In the genomic region with DNA sequence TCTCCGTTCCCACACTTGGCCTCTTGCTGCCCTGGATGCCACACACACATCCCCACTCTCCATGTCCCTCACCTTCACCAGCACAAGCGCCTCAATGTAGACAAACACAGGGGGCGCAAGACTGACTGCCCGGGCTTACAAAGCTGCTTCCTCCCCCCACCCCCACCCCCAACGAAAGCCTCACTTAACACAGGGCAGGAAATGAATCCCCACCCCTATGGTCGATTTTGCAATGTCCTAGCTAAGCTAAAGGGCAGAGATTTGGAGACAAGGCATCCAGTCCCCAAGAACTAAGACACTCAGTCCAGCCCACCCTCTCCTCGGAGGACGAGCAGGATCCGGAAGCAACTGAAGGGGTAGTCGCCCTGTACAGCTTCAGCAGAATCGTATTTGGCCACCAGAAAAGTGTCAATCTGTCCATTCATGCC, we compare ENCODE assay signal across 9 mouse cellular contexts. TPM values are rescaled to one million over a fixed set of nuclear protein-coding genes. Genes with fewer than 3 reads are reported as not detected.
DNase-seq lines count a peak whose midpoint lies in the region; ATAC-seq and TF ChIP-seq lines count a peak whose summit lies in the region.
"Had no signal": no experiment of that assay in that cellular context is flagged by ENCODE, and none has a peak within 500 bp of the region (broad histone marks: within the 10 kb centered on the region; RNA-seq: fewer than 3 reads in every experiment).

No protein-coding gene starts in this region.

- peak overlapping the region; percentile 42 to 60 (median 45) for H3K4me3 ChIP-seq in CH12.LX (replicated peaks in 1 of 3; ENCODE audit: low read depth in 2 of 3, low read length in 2 of 3, poor library complexity in 1 of 3)
- H3K4me3 ChIP-seq in forebrain, embryonic 11.5 days (ENCODE audit: low read depth, low read length), result peak overlapping the region; percentile 28
- H3K4me3 ChIP-seq in limb, embryonic 12.5 days (replicated peaks), result peak overlapping the region; percentile 41
- H3K4me3 ChIP-seq in midbrain, embryonic 15.5 days, result peak overlapping the region; percentile 31

- in situ Hi-C loops in CH12.LX (cut with MboI; ENCODE audit: low pct_ligation_motif_present, low pct_unique_long_range_greater_than_20kb, low sequenced_read_pairs), result loop anchor here (5.0 kb wide), 2 partner anchors 171 to 296 kb away; no protein-coding TSS in a partner anchor

- no peak for TF ChIP-seq EP300 in CH12.LX (IDR thresholded peaks at IDR 0.05; ENCODE audit: low read length)

- no peak for TF ChIP-seq RAD21 in CH12.LX (IDR thresholded peaks at IDR 0.05; ENCODE audit: low read depth, low read length)

- TF ChIP-seq CTCF in CH12.LX (conservative IDR thresholded peaks at IDR 0.05 in 1 of 2, IDR thresholded peaks at IDR 0.05 in 1 of 2; ENCODE audit: low read depth in 2 of 2, low read length in 2 of 2), result peak in 1 of 2 experiments; percentile 68; a peak in 2 of 4 replicates

- H3K4me2 ChIP-seq in CH12.LX (ENCODE audit: insufficient read depth, low read depth, poor library complexity, severe bottlenecking), result peak overlapping the region; percentile 48
- peak overlapping the region; percentile 50 for H3K4me2 ChIP-seq in forebrain, embryonic 11.5 days (ENCODE audit: low read depth, low read length, severe bottlenecking)
- peak overlapping the region; percentile 68 for H3K4me2 ChIP-seq in limb, embryonic 12.5 days
- H3K4me2 ChIP-seq in midbrain, embryonic 15.5 days, result peak overlapping the region; percentile 46

- WGBS in forebrain, embryonic 11.5 days, result 3% methylated on average over 11 of the region's 11 CpGs
- WGBS in limb, embryonic 12.5 days, result 2% methylated on average over 11 of the region's 11 CpGs
- 2% methylated on average over 11 of the region's 11 CpGs for WGBS in midbrain, embryonic 15.5 days

- H3K27ac ChIP-seq in CH12.LX (ENCODE audit: insufficient read depth, low read depth), result peak overlapping the region; percentile 48
- no peak overlapping the region for H3K27ac ChIP-seq in forebrain, embryonic 11.5 days (ENCODE audit: low read depth, low read length)
- no peak overlapping the region for H3K27ac ChIP-seq in limb, embryonic 12.5 days
- H3K27ac ChIP-seq in midbrain, embryonic 15.5 days, result no peak overlapping the region

- peaks cover 3 to 33% of the 10 kb centered on the region in 2 experiments; a peak in 3 of 4 replicates for H3K4me1 ChIP-seq in CH12.LX (ENCODE audit: control insufficient read depth in 1 of 2, insufficient read depth in 2 of 2)
- 0 out of 2 replicates have a peak, but pooled peaks cover 3% of the 10 kb centered on the region for H3K4me1 ChIP-seq in forebrain, embryonic 11.5 days (replicated peaks; ENCODE audit: control insufficient read depth, insufficient read depth, low read length)
- no peaks in the 10 kb centered on the region for H3K4me1 ChIP-seq in limb, embryonic 12.5 days (replicated peaks)
- peaks cover 5% of the 10 kb centered on the region; the same call in 1 of the 2 replicates for H3K4me1 ChIP-seq in midbrain, embryonic 15.5 days

- no peaks in the 10 kb centered on the region for H3K36me3 ChIP-seq in CH12.LX (replicated peaks in 1 of 2; ENCODE audit: control insufficient read depth in 1 of 2, insufficient read depth in 1 of 2, low read length in 1 of 2)
- H3K36me3 ChIP-seq in forebrain, embryonic 11.5 days (ENCODE audit: control insufficient read depth, insufficient read depth, low read length), result no peaks in the 10 kb centered on the region
- no peaks in the 10 kb centered on the region for H3K36me3 ChIP-seq in limb, embryonic 12.5 days
- H3K36me3 ChIP-seq in midbrain, embryonic 15.5 days (replicated peaks), result no peaks in the 10 kb centered on the region

- H3K79me2 ChIP-seq in CH12.LX (replicated peaks; ENCODE audit: control insufficient read depth, extremely low read depth, insufficient read depth, poor library complexity, severe bottlenecking), result no peaks in the 10 kb centered on the region

- peak; percentile 64; the same call in 1 of the 2 replicates for ATAC-seq in forebrain, embryonic 11.5 days (replicated peaks; ENCODE audit: low FRiP score)
- peak; percentile 37; the same call in 1 of the 2 replicates for ATAC-seq in limb, embryonic 12.5 days (ENCODE audit: insufficient number of reproducible peaks, insufficient read depth, low FRiP score, low TSS enrichment, low read depth)
- peak; percentile 67 for ATAC-seq in midbrain, embryonic 15.5 days (replicated peaks)

- peak; percentile 21 for DNase-seq in 3T3-L1 (ENCODE audit: low read depth, low spot score)
- DNase-seq in CH12.LX (ENCODE audit: extremely low read depth), result peak; percentile 79
- DNase-seq in forebrain, embryonic 11.5 days (ENCODE audit: low spot score), result peak; percentile 66
- DNase-seq in cerebellum, adult 9-10 months, result no peak
- no peak for DNase-seq in frontal cortex, adult 2 months (ENCODE audit: extremely low spot score in 1 of 2, low spot score in 1 of 2)
- no peak for DNase-seq in testis, postnatal 14 days (ENCODE audit: low spot score)

- TF ChIP-seq POLR2A in CH12.LX (IDR thresholded peaks at IDR 0.05; ENCODE audit: low read depth, low read length), result peak; percentile 40; the same call in 1 of the 2 replicates

- dilution Hi-C loops in CH12.LX (cut with MboI; ENCODE audit: extremely low pct_ligation_motif_present, extremely low pct_unique_long_range_greater_than_20kb, low sequenced_read_pairs), result no loop called here

- no peaks in the 10 kb centered on the region for H3K27me3 ChIP-seq in CH12.LX (replicated peaks)
- H3K27me3 ChIP-seq in forebrain, embryonic 11.5 days (ENCODE audit: control insufficient read depth, insufficient read depth, low read length), result peaks cover 11% of the 10 kb centered on the region
- peaks cover 18% of the 10 kb centered on the region for H3K27me3 ChIP-seq in limb, embryonic 12.5 days
- peaks cover 3% of the 10 kb centered on the region; the same call in 1 of the 2 replicates for H3K27me3 ChIP-seq in midbrain, embryonic 15.5 days (replicated peaks)

- H3K9ac ChIP-seq in CH12.LX (ENCODE audit: insufficient read depth, low read depth), result peak overlapping the region; percentile 48
- peak overlapping the region; percentile 48 for H3K9ac ChIP-seq in forebrain, embryonic 11.5 days (ENCODE audit: low read length)
- peak overlapping the region; percentile 40 for H3K9ac ChIP-seq in limb, embryonic 12.5 days (replicated peaks)
- H3K9ac ChIP-seq in midbrain, embryonic 15.5 days, result peak overlapping the region; percentile 2; the same call in 1 of the 2 replicates

- no peaks in the 10 kb centered on the region for H3K9me3 ChIP-seq in CH12.LX (replicated peaks; ENCODE audit: low read length)
- H3K9me3 ChIP-seq in forebrain, embryonic 11.5 days (ENCODE audit: control insufficient read depth, low read length), result no peaks in the 10 kb centered on the region
- H3K9me3 ChIP-seq in limb, embryonic 12.5 days, result no peaks in the 10 kb centered on the region
- H3K9me3 ChIP-seq in midbrain, embryonic 15.5 days, result no peaks in the 10 kb centered on the region

TF ChIP-seq in CH12.LX, 34 proteins besides CTCF, POLR2A, EP300 and RAD21:
- no peak for TF ChIP-seq SMC3 (IDR thresholded peaks at IDR 0.05; ENCODE audit: low read depth, low read length)
- TF ChIP-seq IRF4 (IDR thresholded peaks at IDR 0.05; ENCODE audit: low read depth, low read length), result no peak
- peak; percentile 82 for TF ChIP-seq CHD2 (IDR thresholded peaks at IDR 0.05; ENCODE audit: low read length)
- peak; percentile 2; the same call in 1 of the 2 replicates for TF ChIP-seq TBP (conservative IDR thresholded peaks at IDR 0.05; ENCODE audit: low read depth, low read length)
- no peak for TF ChIP-seq RCOR1 (conservative IDR thresholded peaks at IDR 0.05; ENCODE audit: low read depth, low read length)
- TF ChIP-seq POLR2AphosphoS2 (IDR thresholded peaks at IDR 0.05; ENCODE audit: low read depth, low read length), result no peak
- TF ChIP-seq E2F4 (IDR thresholded peaks at IDR 0.05; ENCODE audit: insufficient replicate concordance, low read depth, low read length), result no peak
- TF ChIP-seq ETS1 (conservative IDR thresholded peaks at IDR 0.05; ENCODE audit: low read depth, low read length), result no peak
- TF ChIP-seq SIN3A (IDR thresholded peaks at IDR 0.05; ENCODE audit: low read length), result no peak
- no peak for TF ChIP-seq MAFK (IDR thresholded peaks at IDR 0.05; ENCODE audit: insufficient replicate concordance, low read length)
- peak; percentile 68; the same call in 1 of the 2 replicates for TF ChIP-seq MAZ (IDR thresholded peaks at IDR 0.05; ENCODE audit: low read depth, low read length)
- TF ChIP-seq CHD1 (IDR thresholded peaks at IDR 0.05; ENCODE audit: low read depth, low read length), result no peak
- no peak for TF ChIP-seq MXI1 (IDR thresholded peaks at IDR 0.05; ENCODE audit: low read depth, low read length)
- no peak for TF ChIP-seq PAX5 (IDR thresholded peaks at IDR 0.05; ENCODE audit: low read length)
TF ChIP-seq in CH12.LX: peak in this region for 3.

RNA-seq across cellular contexts. Expression of a gene that starts 32.3 kb away (rescaled TPM):
- total RNA-seq in CH12.LX (2012; rRNA removed), result 0.25 and 0.34 TPM in 2 replicates
- 1.1 and 1.2 TPM in 2 replicates for total RNA-seq in CH12.LX (2014; rRNA removed)
- polyA plus RNA-seq in CH12.LX (2012; ENCODE audit: insufficient read length, low read depth), result 1.3 and 1.6 TPM in 2 replicates
- 0.98 and 1.9 TPM in 2 replicates for polyA plus RNA-seq in forebrain, embryonic 11.5 days (2014; fragmentation: Nextera tagmentation; extraction: Ambion mirVana)
- 0.46 and 0.90 TPM in 2 replicates for polyA plus RNA-seq in limb, embryonic 12.5 days (2016; fragmentation: Nextera tagmentation; extraction: Ambion mirVana)
- polyA plus RNA-seq in midbrain, embryonic 15.5 days (2015; fragmentation: Nextera tagmentation; extraction: Ambion mirVana), result 1.2 and 1.3 TPM in 2 replicates
- 1.7 and 2.1 TPM in 2 replicates for polyA plus RNA-seq in frontal cortex, adult 2 months (2012; rRNA removed)
- total RNA-seq: hematopoietic stem cell, adult 5-6 weeks had no signal

RNA-seq across cellular contexts. Expression of a gene that starts 32.5 kb away (rescaled TPM):
- total RNA-seq in CH12.LX (2012; rRNA removed) (0.92 and 1.4 TPM in 2 replicates), CH12.LX (2014; rRNA removed) (1.2 and 1.4 TPM in 2 replicates)
- polyA plus RNA-seq in CH12.LX (2012; ENCODE audit: insufficient read length, low read depth), result 1.6 and 1.9 TPM in 2 replicates
- polyA plus RNA-seq in forebrain, embryonic 11.5 days (2014; fragmentation: Nextera tagmentation; extraction: Ambion mirVana), result 6.5 and 7.4 TPM in 2 replicates
- polyA plus RNA-seq in limb, embryonic 12.5 days (2016; fragmentation: Nextera tagmentation; extraction: Ambion mirVana), result 4.8 and 5.1 TPM in 2 replicates
- polyA plus RNA-seq in midbrain, embryonic 15.5 days (2015; fragmentation: Nextera tagmentation; extraction: Ambion mirVana), result 52.6 and 53.0 TPM in 2 replicates
- polyA plus RNA-seq in frontal cortex, adult 2 months (2012; rRNA removed), result 75.3 and 82.8 TPM in 2 replicates
- total RNA-seq: hematopoietic stem cell, adult 5-6 weeks had no signal

Comparison
In these comparisons a context has a peak if more than half of its experiments do, and no peak if none do; other contexts are left out.
1. DNase-seq: peak in 3T3-L1 (single experiment), CH12.LX (single experiment) and forebrain, embryonic 11.5 days (single experiment); none in cerebellum, adult 9-10 months (single experiment), frontal cortex, adult 2 months (0 of 2) and testis, postnatal 14 days (single experiment).
2. Peak in every context shown above with its lines, with median percentiles within 50 percentile points of each other: H3K4me2 ChIP-seq, H3K4me3 ChIP-seq, H3K9ac ChIP-seq and ATAC-seq.